Mouse (Mus musculus) liver, embryonic 13.5 days (tissue): Measurements from ENCODE around the gene Gm3448. TPM values are rescaled to one million over a fixed set of nuclear protein-coding genes. Genes with fewer than 3 reads are reported as not detected.

ENCODE experiments used
- ATAC-seq: fragments of 200-750 bp; cut with Nextera tagmentation; 2 replicates; pipeline ENCODE4 v1.8.0; 2017; ENCODE audit warnings: low read depth, mild to moderate bottlenecking, moderate number of reproducible peaks, moderate library complexity
- DNase-seq: peaks from one replicate; pipeline ENCODE4 v3.0.0; 2022
- H3K27ac ChIP-seq: fragments of 300-500 bp; sonication (generic); 2 replicates; pipeline ENCODE4 v1.5.1; 2015; ENCODE audit warnings: moderate library complexity, mild to moderate bottlenecking, inconsistent platforms
- H3K27me3 ChIP-seq: fragments of 300-500 bp; sonication (generic); 2 replicates; pipeline ENCODE4 v1.6.1; 2015; ENCODE audit warnings: mild to moderate bottlenecking, inconsistent platforms
- H3K36me3 ChIP-seq: fragments of 300-500 bp; sonication (generic); 2 replicates; pipeline ENCODE4 v1.6.1; 2015; ENCODE audit warnings: mild to moderate bottlenecking, inconsistent platforms
- H3K4me1 ChIP-seq: fragments of 300-500 bp; sonication (generic); replicated peaks from 2 replicates; pipeline ENCODE4 v1.6.1; 2015; ENCODE audit warnings: inconsistent platforms
- H3K4me2 ChIP-seq: fragments of 300-500 bp; sonication (generic); 2 replicates; pipeline ENCODE4 v1.6.1; 2015; ENCODE audit warnings: inconsistent platforms, mild to moderate bottlenecking, moderate library complexity
- H3K4me3 ChIP-seq: fragments of 300-500 bp; sonication (generic); replicated peaks from 2 replicates; pipeline ENCODE4 v1.5.1; 2015; ENCODE audit warnings: mild to moderate bottlenecking, inconsistent platforms
- H3K9ac ChIP-seq: fragments of 300-500 bp; sonication (generic); 2 replicates; pipeline ENCODE4 v1.6.1; 2015; ENCODE audit warnings: mild to moderate bottlenecking, inconsistent platforms
- H3K9me3 ChIP-seq: fragments of 300-500 bp; sonication (generic); replicated peaks from 2 replicates; pipeline ENCODE4 v1.6.1; 2016; ENCODE audit warnings: inconsistent platforms
- WGBS: fragments of 180-500 bp; shearing (Covaris S2); methylation state at CpG from one replicate; pipeline ENCODE4 v1.1.7; 2015; ENCODE audit not compliant: insufficient replicate concordance; 5-methylcytosine and 5-hydroxymethylcytosine counted together
- polyA plus RNA-seq: library from polyadenylated mRNA; unstranded; fragments of >200 nt; fragmentation: Nextera tagmentation; extraction: Ambion mirVana; gene quantifications from 2 replicates; pipeline ENCODE4 v1.2.1, GENCODE M21; 2015

Gene Gm3448
- polyA plus RNA-seq, 1 experiment from 2014 or later = 3.9 TPM

DNA sequence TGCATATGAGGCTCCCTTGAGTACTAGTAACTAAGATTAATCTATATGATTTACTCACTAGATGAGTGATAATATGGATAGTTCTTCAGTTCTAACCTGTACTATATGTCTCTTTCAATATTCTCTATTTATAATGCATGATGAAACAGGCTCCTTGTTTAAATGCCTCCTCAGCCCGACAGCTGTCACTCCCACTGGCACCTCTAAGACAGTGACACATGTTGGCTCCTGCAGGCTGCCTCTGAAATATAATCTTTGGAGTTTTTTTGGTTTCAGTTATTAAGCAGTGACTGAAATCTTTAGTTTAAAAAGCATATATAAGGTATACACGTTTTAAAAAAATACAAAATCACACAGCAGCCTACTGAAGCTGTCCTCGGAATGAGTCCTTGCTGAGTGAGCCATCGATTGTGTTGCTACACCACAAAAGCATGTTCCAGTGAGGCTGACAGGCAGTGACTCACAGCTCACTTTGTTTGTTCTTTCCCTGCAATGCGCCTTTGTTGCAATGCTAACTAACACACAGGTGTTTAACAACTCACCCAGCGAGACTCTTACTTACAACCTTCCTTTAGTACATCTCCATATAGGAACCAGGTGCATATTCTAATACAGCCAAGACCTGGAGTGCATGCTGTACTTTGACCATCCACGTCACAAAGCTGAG lies 92.0 kb downstream of the Gm3448 start:
- Histone ChIP-seq H3K4me1 (peaks cover 26% of the 10 kb centered on the region), H3K27ac (no peak overlapping the region), H3K9me3 (no peaks in the 10 kb centered on the region), H3K4me3 (no peak overlapping the region), H3K4me2 (no peak overlapping the region), H3K36me3 (peaks cover 77% of the 10 kb centered on the region), H3K27me3 (no peaks in the 10 kb centered on the region), H3K9ac (no peak overlapping the region)
- WGBS = 74% methylated on average over 7 of the region's 7 CpGs
- ATAC-seq = no peak
- DNase-seq = no peak

Other genes with a start within 250 kb of the Gm3448 start
- gene Wdr27, start 98.4 kb downstream of the Gm3448 start, polyA plus RNA-seq = 1.3 and 1.7 TPM in 2 replicates
- gene 1600012H06Rik, start 98.4 kb downstream of the Gm3448 start, polyA plus RNA-seq = 11.2 and 14.4 TPM in 2 replicates
- gene Phf10, start 80.3 kb downstream of the Gm3448 start, polyA plus RNA-seq = 95.9 and 100 TPM in 2 replicates
- 5.3 and 5.9 TPM in 2 replicates for gene 9030025P20Rik, start 63.1 kb downstream of the Gm3448 start, polyA plus RNA-seq
- 1.2 and 1.7 TPM in 2 replicates for gene Gm3417, start 62.7 kb downstream of the Gm3448 start, polyA plus RNA-seq
- gene Gm3435, start 31.4 kb downstream of the Gm3448 start, polyA plus RNA-seq = 3.8 and 4.8 TPM in 2 replicates
- 28.6 and 31.5 TPM in 2 replicates for gene Ermard, start 329 bp downstream of the Gm3448 start, polyA plus RNA-seq
- gene Tcte3, start within 50 bp of the Gm3448 start, polyA plus RNA-seq = 2.1 and 3.1 TPM in 2 replicates